Mouse (Mus musculus) limb, embryonic 12.5 days (tissue): ENCODE results near the gene 1700086D15Rik. TPM values are rescaled to one million over a fixed set of nuclear protein-coding genes. Genes with fewer than 3 reads are reported as not detected.

ENCODE experiments used
- ATAC-seq: fragments of 200-750 bp; cut with Nextera tagmentation; 2 replicates; pipeline ENCODE4 v1.8.0; 2017; ENCODE audit warnings: low read depth, moderate TSS enrichment; ENCODE audit not compliant: insufficient number of reproducible peaks, insufficient read depth, low FRiP score, low TSS enrichment
- H3K27ac ChIP-seq: fragments of 300-500 bp; sonication (generic); 2 replicates; pipeline ENCODE4 v1.5.1; 2016; ENCODE audit warnings: mild to moderate bottlenecking, moderate library complexity
- H3K27me3 ChIP-seq: fragments of 300-500 bp; sonication (generic); 2 replicates; pipeline ENCODE4 v1.6.1; 2016; ENCODE audit warnings: mild to moderate bottlenecking, moderate library complexity
- H3K36me3 ChIP-seq: fragments of 300-500 bp; sonication (generic); 2 replicates; pipeline ENCODE4 v1.6.1; 2016; ENCODE audit warnings: mild to moderate bottlenecking, moderate library complexity
- H3K4me1 ChIP-seq: fragments of 300-500 bp; sonication (generic); replicated peaks from 2 replicates; pipeline ENCODE4 v1.6.1; 2016
- H3K4me2 ChIP-seq: fragments of 300-500 bp; sonication (generic); 2 replicates; pipeline ENCODE4 v1.6.1; 2016; ENCODE audit warnings: mild to moderate bottlenecking, moderate library complexity
- H3K4me3 ChIP-seq: fragments of 300-500 bp; sonication (generic); replicated peaks from 2 replicates; pipeline ENCODE4 v1.5.1; 2016; ENCODE audit warnings: mild to moderate bottlenecking
- H3K9ac ChIP-seq: fragments of 300-500 bp; sonication (generic); replicated peaks from 2 replicates; pipeline ENCODE4 v1.6.1; 2016; ENCODE audit warnings: mild to moderate bottlenecking, moderate library complexity
- H3K9me3 ChIP-seq: fragments of 300-500 bp; sonication (generic); 2 replicates; pipeline ENCODE4 v1.6.1; 2016; ENCODE audit warnings: mild to moderate bottlenecking, moderate library complexity
- WGBS: fragments of 180-500 bp; shearing (Covaris S2); methylation state at CpG from one replicate; pipeline ENCODE4 v1.1.7; 2016; 5-methylcytosine and 5-hydroxymethylcytosine counted together
- polyA plus RNA-seq: library from polyadenylated mRNA; unstranded; fragments of >200 nt; fragmentation: Nextera tagmentation; extraction: Ambion mirVana; gene quantifications from 2 replicates; pipeline ENCODE4 v1.2.1, GENCODE M21; 2016

Gene 1700086D15Rik
- polyA plus RNA-seq, 1 experiment from 2014 or later = not detected

- no peak for ATAC-seq
- H3K4me2 ChIP-seq = no peak overlapping the region
Observed at GRCm38 (mm10) chr11:65133661-65134060, 26.0 kb downstream of the 1700086D15Rik start.

GRCm38 (mm10) chr11:65129110-65129509 is 30.6 kb downstream of the 1700086D15Rik start:
- H3K27ac ChIP-seq = no peak overlapping the region
- H3K27me3 ChIP-seq = no peaks in the 10 kb centered on the region
- H3K9ac ChIP-seq = no peak overlapping the region
- no peak overlapping the region for H3K4me3 ChIP-seq
- peaks cover 10% of the 10 kb centered on the region for H3K4me1 ChIP-seq
- H3K36me3 ChIP-seq = no peaks in the 10 kb centered on the region
- no peaks in the 10 kb centered on the region for H3K9me3 ChIP-seq
- WGBS = 90% methylated on average over 4 of the region's 4 CpGs
- ATAC-seq = no peak
- no peak overlapping the region for H3K4me2 ChIP-seq

More at GRCm38 (mm10) chr11:65133661-65134060, 26.0 kb downstream of the 1700086D15Rik start:
- Histone ChIP-seq H3K9me3 (no peaks in the 10 kb centered on the region), H3K27ac (no peak overlapping the region), H3K27me3 (no peaks in the 10 kb centered on the region), H3K9ac (no peak overlapping the region), H3K4me3 (no peak overlapping the region), H3K36me3 (no peaks in the 10 kb centered on the region), H3K4me1 (no peaks in the 10 kb centered on the region)
- WGBS = 88% methylated on average over 4 of the region's 4 CpGs

GRCm38 (mm10) chr11:65128666-65129065 is 31.0 kb downstream of the 1700086D15Rik start:
- no peak overlapping the region for H3K9ac ChIP-seq

GRCm38 (mm10) chr11:65126566-65126965 is 33.1 kb downstream of the 1700086D15Rik start:
- no peak overlapping the region for H3K9ac ChIP-seq
- no peaks in the 10 kb centered on the region for H3K27me3 ChIP-seq
- H3K9me3 ChIP-seq = no peaks in the 10 kb centered on the region
- H3K4me3 ChIP-seq = no peak overlapping the region
- H3K4me1 ChIP-seq = peaks cover 10% of the 10 kb centered on the region
- H3K27ac ChIP-seq = peak overlapping the region; percentile 64; the same call in 1 of the 2 replicates
- H3K36me3 ChIP-seq = no peaks in the 10 kb centered on the region
- WGBS = 77% methylated on average over 9 of the region's 9 CpGs
- no peak for ATAC-seq
- no peak overlapping the region for H3K4me2 ChIP-seq

More at GRCm38 (mm10) chr11:65128666-65129065, 31.0 kb downstream of the 1700086D15Rik start:
- Histone ChIP-seq H3K27ac (no peak overlapping the region), H3K4me2 (no peak overlapping the region), H3K36me3 (no peaks in the 10 kb centered on the region), H3K4me3 (no peak overlapping the region), H3K9me3 (no peaks in the 10 kb centered on the region), H3K4me1 (peaks cover 10% of the 10 kb centered on the region), H3K27me3 (no peaks in the 10 kb centered on the region)
- WGBS = 91% methylated on average over 4 of the region's 4 CpGs
- no peak for ATAC-seq

GRCm38 (mm10) chr11:65124913-65125418 is 34.7 kb downstream of the 1700086D15Rik start:
- Histone ChIP-seq H3K27ac (no peak overlapping the region), H3K36me3 (no peaks in the 10 kb centered on the region), H3K27me3 (no peaks in the 10 kb centered on the region), H3K9ac (no peak overlapping the region), H3K4me3 (no peak overlapping the region), H3K4me1 (peaks cover 10% of the 10 kb centered on the region), H3K4me2 (no peak overlapping the region), H3K9me3 (no peaks in the 10 kb centered on the region)
- ATAC-seq = peak; percentile 59; the same call in 1 of the 2 replicates
- WGBS = 63% methylated on average over 8 of the region's 8 CpGs

GRCm38 (mm10) chr11:65120276-65120675 is 39.4 kb downstream of the 1700086D15Rik start:
- 88% methylated on average over 4 of the region's 4 CpGs for WGBS
- Histone ChIP-seq H3K36me3 (no peaks in the 10 kb centered on the region), H3K9ac (no peak overlapping the region), H3K4me2 (no peak overlapping the region), H3K27me3 (no peaks in the 10 kb centered on the region), H3K27ac (no peak overlapping the region), H3K4me1 (peaks cover 8% of the 10 kb centered on the region), H3K9me3 (no peaks in the 10 kb centered on the region), H3K4me3 (no peak overlapping the region)
- no peak for ATAC-seq

GRCm38 (mm10) chr11:65115811-65116210 is 43.9 kb downstream of the 1700086D15Rik start:
- H3K27ac ChIP-seq = no peak overlapping the region

GRCm38 (mm10) chr11:65112086-65112485 is 47.6 kb downstream of the 1700086D15Rik start:
- 44% methylated on average over 4 of the region's 4 CpGs for WGBS
- Histone ChIP-seq H3K4me2 (no peak overlapping the region), H3K9me3 (no peaks in the 10 kb centered on the region), H3K27me3 (no peaks in the 10 kb centered on the region), H3K36me3 (no peaks in the 10 kb centered on the region), H3K4me1 (peaks cover 14% of the 10 kb centered on the region), H3K27ac (no peak overlapping the region), H3K4me3 (no peak overlapping the region), H3K9ac (no peak overlapping the region)
- ATAC-seq = no peak

More at GRCm38 (mm10) chr11:65115811-65116210, 43.9 kb downstream of the 1700086D15Rik start:
- Histone ChIP-seq H3K9ac (no peak overlapping the region), H3K4me3 (no peak overlapping the region), H3K36me3 (no peaks in the 10 kb centered on the region), H3K4me2 (no peak overlapping the region), H3K9me3 (no peaks in the 10 kb centered on the region), H3K4me1 (peaks cover 14% of the 10 kb centered on the region), H3K27me3 (no peaks in the 10 kb centered on the region)
- WGBS = 83% methylated on average over 6 of the region's 6 CpGs
- ATAC-seq = no peak

- Histone ChIP-seq H3K9ac (no peak overlapping the region), H3K4me3 (no peak overlapping the region), H3K27me3 (no peaks in the 10 kb centered on the region), H3K4me2 (no peak overlapping the region), H3K4me1 (peaks cover 14% of the 10 kb centered on the region), H3K27ac (no peak overlapping the region), H3K36me3 (no peaks in the 10 kb centered on the region), H3K9me3 (no peaks in the 10 kb centered on the region)
- ATAC-seq = no peak
- WGBS = 55% methylated on average over 5 of the region's 5 CpGs
Observed at GRCm38 (mm10) chr11:65111651-65112050, 48.0 kb downstream of the 1700086D15Rik start.

- Histone ChIP-seq H3K27ac (no peak overlapping the region), H3K4me1 (peaks cover 14% of the 10 kb centered on the region), H3K4me2 (no peak overlapping the region), H3K9ac (no peak overlapping the region), H3K4me3 (no peak overlapping the region), H3K9me3 (no peaks in the 10 kb centered on the region), H3K27me3 (no peaks in the 10 kb centered on the region), H3K36me3 (no peaks in the 10 kb centered on the region)
- WGBS = 87% methylated on average over 10 of the region's 10 CpGs
- no peak for ATAC-seq
Observed at GRCm38 (mm10) chr11:65110058-65110457, 49.6 kb downstream of the 1700086D15Rik start.

- peaks cover 14% of the 10 kb centered on the region for H3K4me1 ChIP-seq
- no peak for ATAC-seq
- H3K36me3 ChIP-seq = no peaks in the 10 kb centered on the region
- H3K9ac ChIP-seq = no peak overlapping the region
- no peak overlapping the region for H3K4me2 ChIP-seq
- no peak overlapping the region for H3K4me3 ChIP-seq
- WGBS = 73% methylated on average over 5 of the region's 5 CpGs
- no peak overlapping the region for H3K27ac ChIP-seq
- H3K27me3 ChIP-seq = no peaks in the 10 kb centered on the region
- H3K9me3 ChIP-seq = no peaks in the 10 kb centered on the region
Observed at GRCm38 (mm10) chr11:65107734-65108171, 51.9 kb downstream of the 1700086D15Rik start.

GRCm38 (mm10) chr11:65107151-65107550 is 52.5 kb downstream of the 1700086D15Rik start:
- Histone ChIP-seq H3K27me3 (no peaks in the 10 kb centered on the region), H3K27ac (no peak overlapping the region), H3K4me1 (peaks cover 12% of the 10 kb centered on the region), H3K9ac (no peak overlapping the region), H3K4me3 (no peak overlapping the region), H3K9me3 (no peaks in the 10 kb centered on the region), H3K36me3 (no peaks in the 10 kb centered on the region), H3K4me2 (no peak overlapping the region)
- no peak for ATAC-seq
- 73% methylated on average over 4 of the region's 4 CpGs for WGBS
